Mouse (Mus musculus) heart, postnatal 4 days (tissue): ENCODE data around the gene Jaml. TPM values are rescaled to one million over a fixed set of nuclear protein-coding genes. Genes with fewer than 3 reads are reported as not detected.
"Not testable (repeated sequence)": the region's sequence is repeated elsewhere in the genome, so short reads cannot be mapped to it uniquely, and the experiment has no call there.

ENCODE experiments used
- DNase-seq: peaks from one replicate; pipeline ENCODE4 v3.0.0; 2021
- total RNA-seq, 2 experiments: library from RNA; stranded (reverse); gene quantifications; 2 replicates each; pipeline ENCODE4 v1.2.3; 2021

Gene Jaml
- under 1 TPM in 1 of 2 experiments, not detected in 1; 0.32 TPM for total RNA-seq

DNA sequence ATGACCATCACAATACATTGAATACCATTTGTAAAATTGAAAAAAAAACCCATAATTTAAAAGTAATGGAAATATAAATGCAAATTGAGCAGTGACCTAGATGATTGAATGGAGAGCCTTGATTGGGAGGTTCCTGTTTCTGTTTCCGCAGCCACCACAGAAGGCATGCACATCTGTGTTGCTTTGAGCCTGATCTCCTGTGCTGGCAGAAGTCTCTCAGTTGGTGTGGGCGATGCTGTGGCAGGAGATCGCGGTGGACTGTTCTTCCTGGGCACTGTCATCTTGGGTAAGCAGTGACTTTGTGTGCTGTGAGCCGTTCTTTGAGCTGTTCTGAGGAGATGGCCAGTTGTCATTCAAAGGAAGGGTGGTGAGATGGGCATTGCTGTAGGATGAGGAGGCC is at the start of gene Jaml:
TSS of gene Jaml (plus strand) at position 173 of the 400 bp plus-strand sequence.
- DNase-seq: no peak

GRCm38 (mm10) chr9:45030341-45030740 is 48.6 kb upstream of the Jaml start:
- DNase-seq: no peak

DNA sequence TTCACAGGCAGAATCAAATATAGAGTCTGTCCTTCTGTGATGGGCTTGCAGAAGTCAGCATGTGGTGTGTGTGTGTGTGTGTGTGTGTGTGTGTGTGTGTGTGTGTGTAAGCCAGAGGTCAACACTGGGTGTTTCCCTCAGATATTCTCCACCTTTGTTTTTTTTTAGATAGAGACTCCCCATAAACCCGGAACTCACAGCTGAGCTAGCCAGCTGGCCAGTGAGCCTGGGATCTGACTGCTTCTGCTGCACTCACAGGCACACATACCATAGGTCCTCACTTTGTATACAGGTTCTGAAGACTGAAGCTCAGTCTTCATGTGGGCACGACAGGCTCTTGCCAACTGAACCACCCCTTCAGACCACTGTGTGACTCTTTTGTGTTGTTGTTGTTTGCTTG is 46.7 kb upstream of the Jaml start:
- DNase-seq: no peak

DNA sequence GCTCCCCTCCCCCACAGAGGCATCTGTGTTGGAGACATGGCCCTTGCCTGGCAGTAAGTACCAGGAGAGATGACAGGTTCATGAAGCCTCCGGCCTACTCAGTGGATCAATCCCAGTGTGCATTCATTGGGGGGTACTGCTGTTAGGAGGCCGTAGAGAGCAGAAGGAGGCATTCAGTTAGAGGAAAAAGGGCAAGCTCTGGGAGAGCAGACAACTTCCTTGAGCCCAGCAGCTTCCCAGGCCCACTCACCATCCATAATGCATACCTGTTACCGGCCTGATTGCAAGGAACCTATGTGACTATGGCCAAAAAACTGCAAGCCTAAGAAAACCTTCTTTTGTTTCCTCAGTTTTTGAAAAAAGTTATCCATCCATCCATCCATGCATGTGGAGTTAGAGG is 44.5 kb upstream of the Jaml start:
- DNase-seq: no peak

GRCm38 (mm10) chr9:45037803-45038202 is 41.2 kb upstream of the Jaml start:
- not testable (repeated sequence) for DNase-seq

GRCm38 (mm10) chr9:45039499-45039898 is 39.5 kb upstream of the Jaml start, which contains the start of gene Mpzl2:
TSS of gene Mpzl2 (plus strand) at chr9:45039799.
- DNase-seq: no peak

GRCm38 (mm10) chr9:45040066-45040845 is 38.7 kb upstream of the Jaml start:
- DNase-seq: no peak

DNA sequence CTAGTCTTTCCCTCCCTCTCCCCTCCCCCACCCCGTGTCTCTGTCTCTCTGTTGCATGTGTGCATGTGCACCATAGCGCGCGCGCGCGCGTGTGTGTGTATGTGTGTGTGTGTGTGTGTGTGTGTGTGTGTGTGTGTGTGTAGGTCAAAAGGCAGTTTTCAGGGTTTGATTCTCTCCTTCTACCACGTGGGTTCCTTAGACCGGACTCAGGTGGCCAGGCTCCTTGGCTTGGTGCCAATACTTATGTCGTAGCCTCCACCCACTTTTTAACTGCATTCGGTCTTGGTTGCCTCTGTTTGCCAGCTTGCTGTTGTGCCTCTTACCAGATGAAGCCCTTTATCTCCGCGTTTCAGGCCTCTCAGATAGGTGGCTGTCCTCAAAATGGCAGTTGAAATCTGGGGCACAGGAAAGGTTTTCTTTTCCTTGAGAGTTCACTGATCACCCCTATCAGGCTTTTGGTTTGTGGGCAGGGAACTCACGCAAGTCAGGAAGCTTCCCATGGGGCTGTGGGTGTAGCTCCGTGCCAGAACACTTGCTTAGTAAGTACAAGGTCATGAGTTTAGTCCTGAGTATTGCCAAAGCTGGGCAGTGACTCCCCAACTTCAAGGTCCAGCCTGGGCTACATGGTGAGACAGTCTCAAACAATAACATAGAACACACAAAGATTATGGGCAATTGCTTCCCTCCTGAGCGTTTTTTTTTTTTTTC is 37.7 kb upstream of the Jaml start:
- no peak for DNase-seq

- peak; percentile 24 for DNase-seq
Observed at GRCm38 (mm10) chr9:45042056-45042720, 36.8 kb upstream of the Jaml start.

- no peak for DNase-seq
Observed at GRCm38 (mm10) chr9:45042947-45043346, 36.0 kb upstream of the Jaml start.

- no peak for DNase-seq
Observed at GRCm38 (mm10) chr9:45046973-45047372, 32.0 kb upstream of the Jaml start.

- no peak for DNase-seq
Observed at GRCm38 (mm10) chr9:45048511-45048910, 30.5 kb upstream of the Jaml start.

DNA sequence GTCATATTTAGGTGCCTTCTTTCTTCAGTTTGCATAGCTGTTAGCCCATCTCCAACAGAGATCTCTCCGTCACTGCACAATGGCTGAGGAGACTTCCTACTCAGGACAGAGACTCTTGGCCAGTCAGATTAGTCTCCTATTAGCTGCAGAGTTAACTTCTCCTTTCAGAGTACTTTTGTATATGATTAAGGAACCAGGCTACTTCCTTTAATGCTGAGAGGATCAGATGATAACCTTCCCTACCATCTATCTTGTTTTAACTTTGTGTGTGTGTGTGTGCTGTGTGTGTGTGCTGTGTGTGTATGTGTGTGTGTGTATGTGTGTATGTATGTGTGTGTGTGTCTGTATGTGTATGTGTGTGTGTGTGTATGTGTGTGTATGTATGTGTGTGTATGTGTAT is 29.3 kb upstream of the Jaml start:
- no peak for DNase-seq

DNA sequence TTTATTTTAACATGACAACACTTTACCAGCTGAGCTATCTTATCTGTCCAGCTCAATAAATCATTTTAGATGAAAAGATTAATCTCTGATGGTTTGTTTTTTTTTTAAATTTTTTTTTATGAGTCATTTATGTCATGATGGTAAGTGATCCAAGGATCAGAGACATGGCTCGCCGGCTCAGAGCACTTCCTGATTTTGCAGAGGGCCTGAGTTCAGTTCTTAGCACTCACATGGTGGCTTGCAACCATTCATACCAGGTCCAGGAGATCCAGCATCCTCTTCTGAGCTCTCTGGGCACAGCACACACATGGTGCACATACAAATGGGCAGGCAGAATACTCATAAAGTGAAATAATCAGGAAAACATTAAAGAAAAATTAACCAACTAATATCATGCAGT is 28.7 kb upstream of the Jaml start:
- no peak for DNase-seq

DNA sequence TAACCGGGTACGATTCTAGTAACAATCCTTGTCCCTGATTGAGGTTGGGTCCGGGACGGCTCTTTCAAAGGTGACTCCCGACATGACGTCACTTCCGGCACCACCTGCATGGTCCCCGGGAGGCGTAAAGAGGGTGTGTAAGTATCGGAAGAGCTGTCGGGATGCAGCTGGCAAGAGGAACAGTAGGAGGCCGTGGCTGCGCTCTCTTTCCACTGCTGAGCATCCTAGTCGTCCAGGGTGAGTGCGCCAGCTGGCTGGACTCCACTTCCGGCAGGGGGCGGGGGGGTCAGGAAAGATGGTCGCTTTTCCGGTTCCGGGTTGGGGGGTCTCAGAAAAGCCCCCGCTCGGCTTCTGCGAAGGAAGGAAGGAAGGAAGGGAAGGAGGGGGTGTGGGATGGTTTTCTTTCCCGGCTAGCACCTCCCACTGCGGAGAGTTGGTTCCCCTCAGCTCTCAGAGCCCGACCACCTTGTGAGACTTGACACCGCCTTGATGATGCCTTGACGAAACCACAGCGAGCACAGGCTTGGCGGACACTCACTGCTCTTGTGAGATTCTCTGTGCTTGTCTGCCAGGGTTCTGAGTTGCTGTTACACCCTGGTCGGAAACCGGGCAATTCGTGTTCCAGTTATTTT is 23.8 kb upstream of the Jaml start, which contains the start of gene Mpzl3:
TSS of gene Mpzl3 (plus strand) at position 105 of the 632 bp plus-strand sequence.
- DNase-seq: peak; percentile 89

DNA sequence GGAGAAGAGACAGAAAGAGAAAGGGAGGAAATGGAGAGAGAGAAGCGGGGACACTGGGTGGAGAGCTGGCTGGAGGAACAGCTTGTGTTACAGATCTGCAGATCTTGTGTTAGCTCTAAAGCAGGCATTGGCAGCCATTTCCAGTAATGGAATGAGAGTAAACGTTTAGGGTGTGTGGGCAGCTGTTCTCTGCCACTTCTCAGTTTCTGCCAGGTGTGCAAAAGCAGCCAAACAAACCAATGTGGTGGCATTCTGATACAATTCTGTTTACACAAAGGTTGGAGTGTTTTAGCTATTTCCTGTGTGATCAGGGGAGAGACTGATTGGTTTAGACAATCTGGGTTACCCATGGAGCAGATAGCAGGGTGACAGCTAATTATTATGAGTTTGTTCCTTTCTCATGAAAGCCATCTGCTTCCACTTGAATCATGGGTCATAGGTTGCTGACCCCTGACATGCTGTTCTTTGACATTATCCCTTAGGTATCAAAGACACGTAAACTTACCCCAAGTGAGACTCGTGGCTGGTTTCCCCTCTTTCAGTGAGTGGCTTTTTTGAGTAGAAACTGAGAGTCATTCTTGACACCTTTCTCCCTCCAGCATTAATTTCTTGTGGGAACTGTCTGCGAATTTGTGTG is 20.6 kb upstream of the Jaml start:
- DNase-seq: no peak

- no peak for DNase-seq
Observed at GRCm38 (mm10) chr9:45060151-45060550, 18.8 kb upstream of the Jaml start.

- DNase-seq: no peak
Observed at GRCm38 (mm10) chr9:45062677-45063076, 16.3 kb upstream of the Jaml start.

GRCm38 (mm10) chr9:45064421-45064820 is 14.6 kb upstream of the Jaml start:
- no peak for DNase-seq

DNA sequence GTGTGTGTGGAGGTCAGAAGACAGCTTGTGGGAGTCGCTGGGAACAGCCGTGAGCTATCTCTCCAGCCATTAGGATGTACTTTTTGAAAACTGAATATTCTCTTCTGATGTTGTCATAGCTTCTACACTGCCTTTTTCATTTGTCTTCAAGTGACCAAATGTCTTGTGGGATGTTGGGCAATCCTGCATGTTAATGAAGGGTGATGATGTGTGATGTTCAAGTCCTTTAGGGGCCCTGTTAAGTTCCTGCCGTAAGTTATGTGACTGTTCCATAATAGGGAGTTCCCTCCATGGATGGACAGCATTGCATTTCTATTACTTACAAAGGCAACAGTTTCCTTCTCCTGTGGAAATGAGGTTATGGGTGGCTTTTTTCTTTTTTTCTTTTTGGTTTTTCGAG is 12.2 kb upstream of the Jaml start:
- DNase-seq: no peak

DNA sequence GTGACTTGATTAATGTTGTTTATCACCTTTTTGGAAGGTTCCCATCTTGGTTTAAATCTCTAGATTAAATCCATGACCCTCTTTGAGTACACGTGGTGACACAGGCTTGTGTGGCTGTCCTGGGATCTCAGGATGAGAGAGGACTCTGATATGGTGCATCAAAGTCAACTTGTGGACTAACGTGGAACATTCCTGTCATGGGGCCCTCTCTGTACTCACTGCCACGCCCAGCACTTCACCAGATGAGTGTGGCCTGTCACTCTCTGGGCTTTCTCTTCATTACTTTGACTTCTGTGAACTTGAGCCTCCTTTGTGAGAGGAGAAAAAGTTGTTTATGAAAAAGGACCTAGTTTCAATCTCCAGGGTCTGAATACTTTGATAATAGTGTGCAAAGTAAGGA is 7.2 kb upstream of the Jaml start:
- DNase-seq: no peak

GRCm38 (mm10) chr9:45077859-45078258 is 1.1 kb upstream of the Jaml start:
- no peak for DNase-seq
